Mouse (Mus musculus) lung, postnatal 0 days (tissue): ENCODE data around the gene Cacna1d. TPM values are rescaled to one million over a fixed set of nuclear protein-coding genes. Genes with fewer than 3 reads are reported as not detected.
A peak's percentile ranks its signal among the peaks of the same experiment; 100 is the strongest.

Experiments
- ATAC-seq: fragments of 200-750 bp; cut with Nextera tagmentation; 2 replicates; pipeline ENCODE4 v1.8.0; 2017; ENCODE audit warnings: moderate library complexity
- DNase-seq: peaks from one replicate; pipeline ENCODE4 v3.0.0-alpha.2; 2016; ENCODE audit warnings: low spot score
- H3K27ac ChIP-seq: fragments of 300-500 bp; sonication (generic); 2 replicates; pipeline ENCODE4 v1.5.1; 2014; ENCODE audit warnings: antibody characterized with exemption, mild to moderate bottlenecking, low read length, mixed read lengths
- H3K27me3 ChIP-seq: fragments of 300-500 bp; sonication (generic); replicated peaks from 2 replicates; pipeline ENCODE4 v1.6.1; 2014; ENCODE audit warnings: low read length, mixed read lengths; ENCODE audit not compliant: insufficient read depth
- H3K36me3 ChIP-seq: fragments of 300-500 bp; sonication (generic); 2 replicates; pipeline ENCODE4 v1.6.1; 2014; ENCODE audit warnings: low read length, mixed read lengths; ENCODE audit not compliant: insufficient read depth
- H3K4me1 ChIP-seq: fragments of 300-500 bp; sonication (generic); 2 replicates; pipeline ENCODE4 v1.6.1; 2014; ENCODE audit warnings: antibody characterized with exemption, low read depth, low read length, mixed read lengths; ENCODE audit not compliant: insufficient read depth
- H3K4me2 ChIP-seq: fragments of 300-500 bp; sonication (generic); replicated peaks from 2 replicates; pipeline ENCODE4 v1.6.1; 2014; ENCODE audit warnings: low read depth, mild to moderate bottlenecking, low read length, moderate library complexity, mixed read lengths
- H3K4me3 ChIP-seq: fragments of 300-500 bp; sonication (generic); 2 replicates; pipeline ENCODE4 v1.5.1; 2014; ENCODE audit warnings: low read depth, low read length
- H3K9ac ChIP-seq: fragments of 300-500 bp; sonication (generic); replicated peaks from 2 replicates; pipeline ENCODE4 v1.6.1; 2014; ENCODE audit warnings: low read depth, mild to moderate bottlenecking
- H3K9me3 ChIP-seq: fragments of 300-500 bp; sonication (generic); 2 replicates; pipeline ENCODE4 v1.6.1; 2016; ENCODE audit warnings: low read length, mixed read lengths
- CTCF ChIP-seq: IDR thresholded peaks from 2 replicates; pipeline ENCODE4 v1.5.1; 2016; ENCODE audit warnings: antibody characterized with exemption, mild to moderate bottlenecking
- EP300 ChIP-seq: IDR thresholded peaks from 2 replicates; pipeline ENCODE4 v1.6.1; 2016; ENCODE audit warnings: antibody characterized with exemption, mild to moderate bottlenecking, control low read depth
- WGBS: fragments of 180-500 bp; shearing (Covaris S2); extraction: QIAGEN DNeasy Blood & Tissue Kit; methylation state at CpG from one replicate; pipeline ENCODE4 v1.1.7; 2014; 5-methylcytosine and 5-hydroxymethylcytosine counted together
- polyA plus RNA-seq: library from polyadenylated mRNA; unstranded; fragments of >200 nt; fragmentation: Nextera tagmentation; extraction: Ambion mirVana; gene quantifications from 2 replicates; pipeline ENCODE4 v1.2.1, GENCODE M21; 2015

Gene Cacna1d
- 12.5 and 14.8 TPM in 2 replicates for polyA plus RNA-seq

- H3K27ac ChIP-seq = no peak within 1 kb of the TSS
- H3K4me1 ChIP-seq = no peaks in the 10 kb centered on the region
- no peak within 1 kb of the TSS for H3K4me2 ChIP-seq
- H3K36me3 ChIP-seq = peaks cover 18% of the 10 kb centered on the region; the same call in 1 of the 2 replicates
- TF ChIP-seq EP300 (no peak), CTCF (no peak)
- no peaks in the 10 kb centered on the region for H3K27me3 ChIP-seq
- H3K4me3 ChIP-seq = no peak within 1 kb of the TSS
- no peak within 1 kb of the TSS for H3K9ac ChIP-seq
- DNase-seq = no peak
- WGBS = 66% methylated on average over 9 of the region's 9 CpGs
- ATAC-seq = no peak
- no peaks in the 10 kb centered on the region for H3K9me3 ChIP-seq
Measured at GRCm38 (mm10) chr14:30491342-30491741, at the start of gene Cacna1d. Cacna1d (minus strand) TSS chr14:30491455.

GRCm38 (mm10) chr14:30533780-30534450 is 42.7 kb upstream of the Cacna1d start:
- no peak overlapping the region for H3K9ac ChIP-seq
- no peak for TF ChIP-seq EP300
- no peak for TF ChIP-seq CTCF
- H3K4me2 ChIP-seq = no peak overlapping the region
- H3K27me3 ChIP-seq = no peaks in the 10 kb centered on the region
- no peak overlapping the region for H3K27ac ChIP-seq
- H3K36me3 ChIP-seq = no peaks in the 10 kb centered on the region
- no peaks in the 10 kb centered on the region for H3K4me1 ChIP-seq
- H3K9me3 ChIP-seq = no peaks in the 10 kb centered on the region
- WGBS = 56% methylated on average over 6 of the region's 6 CpGs
- DNase-seq (no peak), ATAC-seq (no peak)
- no peak overlapping the region for H3K4me3 ChIP-seq

- no peak for TF ChIP-seq CTCF
- TF ChIP-seq EP300 = no peak
- no peaks in the 10 kb centered on the region for H3K27me3 ChIP-seq
- no peak overlapping the region for H3K9ac ChIP-seq
- DNase-seq (no peak), ATAC-seq (no peak)
- no peaks in the 10 kb centered on the region for H3K9me3 ChIP-seq
- H3K36me3 ChIP-seq = peaks cover 9% of the 10 kb centered on the region; the same call in 1 of the 2 replicates
- no peak overlapping the region for H3K4me2 ChIP-seq
- no peaks in the 10 kb centered on the region for H3K4me1 ChIP-seq
- no peak overlapping the region for H3K27ac ChIP-seq
- no peak overlapping the region for H3K4me3 ChIP-seq
- WGBS = 88% methylated on average over 6 of the region's 6 CpGs
Measured at GRCm38 (mm10) chr14:30531896-30532295, 40.6 kb upstream of the Cacna1d start.

- TF ChIP-seq EP300 = no peak
- TF ChIP-seq CTCF = no peak
- 72% methylated on average over 5 of the region's 5 CpGs for WGBS
- Histone ChIP-seq H3K27ac (no peak overlapping the region), H3K4me2 (no peak overlapping the region), H3K9ac (no peak overlapping the region), H3K4me1 (no peaks in the 10 kb centered on the region), H3K27me3 (no peaks in the 10 kb centered on the region), H3K36me3 (peaks cover 9% of the 10 kb centered on the region; the same call in 1 of the 2 replicates), H3K9me3 (no peaks in the 10 kb centered on the region), H3K4me3 (no peak overlapping the region)
- no peak for DNase-seq
- peak; percentile 30; the same call in 1 of the 2 replicates for ATAC-seq
Measured at GRCm38 (mm10) chr14:30531431-30531830, 40.2 kb upstream of the Cacna1d start.

GRCm38 (mm10) chr14:30530726-30531269 is 39.5 kb upstream of the Cacna1d start:
- WGBS = 41% methylated on average over 8 of the region's 8 CpGs
- no peaks in the 10 kb centered on the region for H3K27me3 ChIP-seq
- H3K27ac ChIP-seq = no peak overlapping the region
- peak; percentile 46; the same call in 1 of the 2 replicates for ATAC-seq
- no peak overlapping the region for H3K4me3 ChIP-seq
- H3K36me3 ChIP-seq = peaks cover 9% of the 10 kb centered on the region; the same call in 1 of the 2 replicates
- peak; percentile 18 for DNase-seq
- H3K4me2 ChIP-seq = no peak overlapping the region
- no peaks in the 10 kb centered on the region for H3K9me3 ChIP-seq
- no peaks in the 10 kb centered on the region for H3K4me1 ChIP-seq
- H3K9ac ChIP-seq = no peak overlapping the region
- no peak for TF ChIP-seq CTCF
- no peak for TF ChIP-seq EP300

- TF ChIP-seq CTCF = no peak
- TF ChIP-seq EP300 = no peak
- ATAC-seq = no peak
Measured at GRCm38 (mm10) chr14:30529454-30529853, 38.2 kb upstream of the Cacna1d start.

More at GRCm38 (mm10) chr14:30529454-30529853, 38.2 kb upstream of the Cacna1d start:
- no peak overlapping the region for H3K4me3 ChIP-seq
- H3K4me1 ChIP-seq = no peaks in the 10 kb centered on the region
- H3K27ac ChIP-seq = no peak overlapping the region
- DNase-seq = no peak
- no peak overlapping the region for H3K4me2 ChIP-seq
- H3K27me3 ChIP-seq = no peaks in the 10 kb centered on the region
- H3K36me3 ChIP-seq = peaks cover 9% of the 10 kb centered on the region; the same call in 1 of the 2 replicates
- no peaks in the 10 kb centered on the region for H3K9me3 ChIP-seq
- no peak overlapping the region for H3K9ac ChIP-seq
- 90% methylated on average over 12 of the region's 12 CpGs for WGBS
